Mouse (Mus musculus): ENCODE measurements at regions not wholly inside any gene's neighbourhood (a gene's known extent, or its start where the extent isn't known, plus 50 kb on each side); places are given as distances from the start of the nearest gene placed in this dataset.

DNA sequence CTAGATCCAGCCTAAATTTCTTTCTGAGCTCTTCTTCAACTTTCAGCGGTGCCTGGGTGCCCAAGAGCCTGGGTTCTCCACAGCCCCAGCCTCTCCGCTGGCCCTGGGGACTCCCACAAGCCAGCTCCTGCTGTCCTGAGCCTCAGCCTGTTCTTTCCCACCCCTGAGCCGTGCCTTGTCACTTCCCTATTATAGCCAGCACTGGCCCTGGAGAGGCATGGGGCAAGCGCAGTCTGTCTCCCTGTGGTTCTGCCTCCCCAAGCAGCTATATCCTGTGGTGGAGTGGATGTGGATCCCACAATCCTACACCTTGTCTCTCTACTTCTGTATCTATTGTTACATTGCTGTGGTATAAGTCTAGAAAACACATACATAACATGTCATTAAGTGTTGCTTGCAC, 128.6 kb upstream of the Hgf start:
- 84% methylated on average over 4 of the region's 4 CpGs for WGBS
- H3K4me3 ChIP-seq (replicated peaks; ENCODE audit: low read length): no peak overlapping the region
- ATAC-seq (ENCODE audit: low FRiP score, low read depth) (no peak), DNase-seq (ENCODE audit: low spot score) (no peak)
- no peak overlapping the region for H3K9ac ChIP-seq (ENCODE audit: low read depth, low read length, severe bottlenecking)
- no peaks in the 10 kb centered on the region for H3K27me3 ChIP-seq (ENCODE audit: control insufficient read depth, insufficient read depth, low read length)
- no peaks in the 10 kb centered on the region for H3K4me1 ChIP-seq (ENCODE audit: control insufficient read depth, insufficient read depth, low read length)
- no peak overlapping the region for H3K4me2 ChIP-seq (replicated peaks; ENCODE audit: low read depth, low read length, severe bottlenecking)
- no peak overlapping the region for H3K27ac ChIP-seq (replicated peaks; ENCODE audit: low read depth, low read length)
- no peaks in the 10 kb centered on the region for H3K9me3 ChIP-seq (ENCODE audit: control insufficient read depth, low read length)
- no peak for TF ChIP-seq POLR2A (IDR thresholded peaks at IDR 0.05; ENCODE audit: borderline replicate concordance, extremely low read depth, insufficient read depth, insufficient read length)
- H3K36me3 ChIP-seq (ENCODE audit: control insufficient read depth, insufficient read depth, low read length): no peaks in the 10 kb centered on the region

DNA sequence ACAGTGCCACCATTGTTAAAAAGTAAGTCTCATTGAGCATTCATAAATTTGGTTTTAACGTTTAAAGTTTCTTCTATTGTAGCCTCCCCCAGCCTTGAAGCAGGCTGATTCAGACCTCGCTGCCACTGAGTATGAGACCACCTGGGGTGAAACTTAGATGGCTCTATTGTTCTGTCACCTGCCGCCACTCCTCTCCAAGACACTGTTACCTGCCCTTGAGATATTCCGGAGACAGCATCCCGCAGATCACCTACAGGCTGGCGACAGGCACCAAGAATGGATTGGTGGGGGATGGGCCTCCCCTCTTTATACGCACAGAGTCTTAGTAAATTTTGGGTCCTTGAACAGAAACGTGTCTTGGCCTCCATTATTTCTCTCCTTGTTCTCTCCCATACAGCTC, 128.0 kb upstream of the Hgf start:
- ATAC-seq (ENCODE audit: low FRiP score, low read depth): no peak
- TF ChIP-seq POLR2A (IDR thresholded peaks at IDR 0.05; ENCODE audit: borderline replicate concordance, extremely low read depth, insufficient read depth, insufficient read length): no peak
- 63% methylated on average over 8 of the region's 8 CpGs for WGBS
- H3K27me3 ChIP-seq (ENCODE audit: control insufficient read depth, insufficient read depth, low read length): no peaks in the 10 kb centered on the region
- H3K9me3 ChIP-seq (ENCODE audit: control insufficient read depth, low read length): no peaks in the 10 kb centered on the region
- H3K27ac ChIP-seq (replicated peaks; ENCODE audit: low read depth, low read length): no peak overlapping the region
- no peak overlapping the region for H3K9ac ChIP-seq (ENCODE audit: low read depth, low read length, severe bottlenecking)
- H3K36me3 ChIP-seq (ENCODE audit: control insufficient read depth, insufficient read depth, low read length): no peaks in the 10 kb centered on the region
- H3K4me3 ChIP-seq (replicated peaks; ENCODE audit: low read length): no peak overlapping the region
- no peak for DNase-seq (ENCODE audit: low spot score)
- no peak overlapping the region for H3K4me2 ChIP-seq (replicated peaks; ENCODE audit: low read depth, low read length, severe bottlenecking)
- H3K4me1 ChIP-seq (ENCODE audit: control insufficient read depth, insufficient read depth, low read length): no peaks in the 10 kb centered on the region

- Histone ChIP-seq H3K4me1 (ENCODE audit: control insufficient read depth, insufficient read depth, low read length) (no peaks in the 10 kb centered on the region), H3K27me3 (ENCODE audit: control insufficient read depth, insufficient read depth, low read length) (no peaks in the 10 kb centered on the region), H3K4me3 (replicated peaks; ENCODE audit: low read length) (no peak overlapping the region), H3K4me2 (replicated peaks; ENCODE audit: low read depth, low read length, severe bottlenecking) (no peak overlapping the region), H3K9me3 (ENCODE audit: control insufficient read depth, low read length) (no peaks in the 10 kb centered on the region), H3K36me3 (ENCODE audit: control insufficient read depth, insufficient read depth, low read length) (no peaks in the 10 kb centered on the region), H3K9ac (ENCODE audit: low read depth, low read length, severe bottlenecking) (no peak overlapping the region), H3K27ac (replicated peaks; ENCODE audit: low read depth, low read length) (no peak overlapping the region)
- TF ChIP-seq POLR2A (IDR thresholded peaks at IDR 0.05; ENCODE audit: borderline replicate concordance, extremely low read depth, insufficient read depth, insufficient read length): no peak
- WGBS: 34% methylated on average over 2 of the region's 2 CpGs
- no peak for ATAC-seq (ENCODE audit: low FRiP score, low read depth)
- DNase-seq (ENCODE audit: low spot score): no peak
Observed at GRCm38 (mm10) chr5:16426306-16426705, 127.0 kb upstream of the Hgf start.

- no peaks in the 10 kb centered on the region for H3K9me3 ChIP-seq (ENCODE audit: control insufficient read depth, low read length)
- H3K4me3 ChIP-seq (replicated peaks; ENCODE audit: low read length): no peak overlapping the region
- no peak overlapping the region for H3K4me2 ChIP-seq (replicated peaks; ENCODE audit: low read depth, low read length, severe bottlenecking)
- no peak for ATAC-seq (ENCODE audit: low FRiP score, low read depth)
- no peaks in the 10 kb centered on the region for H3K27me3 ChIP-seq (ENCODE audit: control insufficient read depth, insufficient read depth, low read length)
- DNase-seq (ENCODE audit: low spot score): no peak
- no peak overlapping the region for H3K9ac ChIP-seq (ENCODE audit: low read depth, low read length, severe bottlenecking)
- H3K27ac ChIP-seq (replicated peaks; ENCODE audit: low read depth, low read length): no peak overlapping the region
- TF ChIP-seq POLR2A (IDR thresholded peaks at IDR 0.05; ENCODE audit: borderline replicate concordance, extremely low read depth, insufficient read depth, insufficient read length): no peak
- no peaks in the 10 kb centered on the region for H3K36me3 ChIP-seq (ENCODE audit: control insufficient read depth, insufficient read depth, low read length)
- 85% methylated on average over 3 of the region's 3 CpGs for WGBS
- no peaks in the 10 kb centered on the region for H3K4me1 ChIP-seq (ENCODE audit: control insufficient read depth, insufficient read depth, low read length)
Observed at GRCm38 (mm10) chr5:16434586-16434985, 118.7 kb upstream of the Hgf start.

- DNase-seq (ENCODE audit: low spot score) (no peak), ATAC-seq (ENCODE audit: low FRiP score, low read depth) (no peak)
- WGBS: 100% methylated on average over 1 of the region's 1 CpGs
- no peaks in the 10 kb centered on the region for H3K27me3 ChIP-seq (ENCODE audit: control insufficient read depth, insufficient read depth, low read length)
- H3K9ac ChIP-seq (ENCODE audit: low read depth, low read length, severe bottlenecking): no peak overlapping the region
- H3K9me3 ChIP-seq (ENCODE audit: control insufficient read depth, low read length): peaks cover 5% of the 10 kb centered on the region; the same call in 1 of the 2 replicates
- TF ChIP-seq POLR2A (IDR thresholded peaks at IDR 0.05; ENCODE audit: borderline replicate concordance, extremely low read depth, insufficient read depth, insufficient read length): no peak
- no peak overlapping the region for H3K27ac ChIP-seq (replicated peaks; ENCODE audit: low read depth, low read length)
- no peaks in the 10 kb centered on the region for H3K4me1 ChIP-seq (ENCODE audit: control insufficient read depth, insufficient read depth, low read length)
- no peak overlapping the region for H3K4me3 ChIP-seq (replicated peaks; ENCODE audit: low read length)
- H3K4me2 ChIP-seq (replicated peaks; ENCODE audit: low read depth, low read length, severe bottlenecking): no peak overlapping the region
- H3K36me3 ChIP-seq (ENCODE audit: control insufficient read depth, insufficient read depth, low read length): no peaks in the 10 kb centered on the region
Observed at GRCm38 (mm10) chr5:16445056-16445455, 108.2 kb upstream of the Hgf start.

DNA sequence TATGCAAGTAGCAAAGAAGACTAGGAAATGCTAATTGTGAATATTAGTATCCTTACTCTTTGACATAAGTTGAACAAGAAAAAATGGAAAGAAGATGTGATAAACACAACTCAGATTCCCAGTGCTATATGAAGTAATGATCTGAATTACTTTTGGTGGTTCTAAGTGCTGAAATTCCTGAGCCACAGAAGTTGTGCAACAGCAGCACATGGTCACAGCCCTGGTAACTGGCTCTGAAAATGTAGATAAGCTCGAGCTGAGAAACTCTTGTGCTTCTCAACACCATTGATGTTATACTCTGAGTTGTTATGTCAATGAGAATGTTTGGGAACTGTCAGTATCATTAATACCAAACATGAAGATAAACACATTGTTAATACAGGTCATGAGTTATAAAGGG, 106.3 kb upstream of the Hgf start:
- no peak for ATAC-seq (ENCODE audit: low FRiP score, low read depth)
- Histone ChIP-seq H3K9me3 (ENCODE audit: control insufficient read depth, low read length) (peaks cover 5% of the 10 kb centered on the region; the same call in 1 of the 2 replicates), H3K36me3 (ENCODE audit: control insufficient read depth, insufficient read depth, low read length) (no peaks in the 10 kb centered on the region), H3K27me3 (ENCODE audit: control insufficient read depth, insufficient read depth, low read length) (no peaks in the 10 kb centered on the region), H3K4me3 (replicated peaks; ENCODE audit: low read length) (no peak overlapping the region), H3K4me1 (ENCODE audit: control insufficient read depth, insufficient read depth, low read length) (no peaks in the 10 kb centered on the region), H3K4me2 (replicated peaks; ENCODE audit: low read depth, low read length, severe bottlenecking) (no peak overlapping the region), H3K27ac (replicated peaks; ENCODE audit: low read depth, low read length) (no peak overlapping the region), H3K9ac (ENCODE audit: low read depth, low read length, severe bottlenecking) (no peak overlapping the region)
- no peak for TF ChIP-seq POLR2A (IDR thresholded peaks at IDR 0.05; ENCODE audit: borderline replicate concordance, extremely low read depth, insufficient read depth, insufficient read length)
- WGBS: 69% methylated on average over 1 of the region's 1 CpGs
- DNase-seq (ENCODE audit: low spot score): no peak

Data from limb, embryonic 14.5 days (tissue).